Mouse (Mus musculus) spleen, adult 2 months (tissue): ENCODE measurements around the gene Atxn10. TPM values are rescaled to one million over a fixed set of nuclear protein-coding genes. Genes with fewer than 3 reads are reported as not detected.

ENCODE experiments used
- DNase-seq, 2 experiments: peaks; one replicate each; pipeline versions ENCODE4 v3.0.0 to v3.0.0-alpha.2; 2012 to 2021; ENCODE audit warnings: low spot score in 2 of 2, low read depth in 1 of 2
- H3K27ac ChIP-seq: fragments of 200-500 bp; 2 replicates; pipeline ENCODE4 v1.5.1; 2012; ENCODE audit warnings: low read length, inconsistent platforms; ENCODE audit not compliant: insufficient read depth
- H3K27me3 ChIP-seq: fragments of 200-500 bp; 2 replicates; pipeline ENCODE4 v1.6.1; 2012; ENCODE audit warnings: mild to moderate bottlenecking, moderate library complexity, low read length, inconsistent platforms; ENCODE audit not compliant: control insufficient read depth, insufficient read depth
- H3K36me3 ChIP-seq: fragments of 200-500 bp; 2 replicates; pipeline ENCODE4 v1.6.1; 2012; ENCODE audit warnings: mild to moderate bottlenecking, low read length, inconsistent platforms; ENCODE audit not compliant: control insufficient read depth, insufficient read depth
- H3K4me1 ChIP-seq: fragments of 200-500 bp; 2 replicates; pipeline ENCODE4 v1.6.1; 2011; ENCODE audit warnings: inconsistent platforms; ENCODE audit not compliant: control insufficient read depth, insufficient read depth, insufficient read length
- H3K4me3 ChIP-seq: fragments of 200-500 bp; 2 replicates; pipeline ENCODE4 v1.5.1; 2011; ENCODE audit warnings: mild to moderate bottlenecking, inconsistent platforms; ENCODE audit not compliant: insufficient read depth, insufficient read length; ENCODE audit errors: extremely low read depth
- CTCF ChIP-seq: fragments of 200-500 bp; IDR thresholded peaks from 2 replicates; pipeline ENCODE4 v1.5.1; 2011; ENCODE audit warnings: mild to moderate bottlenecking, inconsistent platforms; ENCODE audit not compliant: insufficient read depth, insufficient read length, insufficient replicate concordance; ENCODE audit errors: extremely low read depth
- POLR2A ChIP-seq: fragments of 200-500 bp; IDR thresholded peaks from 2 replicates; pipeline ENCODE4 v1.6.1; 2011; ENCODE audit warnings: low read depth, low read length, inconsistent platforms
- WGBS: fragments of 180-500 bp; shearing (Covaris S2); methylation state at CpG from one replicate; pipeline ENCODE4 v1.1.7; 2018; 5-methylcytosine and 5-hydroxymethylcytosine counted together
- polyA plus RNA-seq: library from polyadenylated mRNA; depleted of rRNA; stranded (reverse); fragments of >200 nt; gene quantifications from 2 replicates; pipeline ENCODE4 v1.2.3, GENCODE M21; 2012

Gene Atxn10
- polyA plus RNA-seq, 1 experiment, result 35.7 TPM

- 74% methylated on average over 3 of the region's 3 CpGs for WGBS
- Histone ChIP-seq H3K4me1 (peaks cover 7% of the 10 kb centered on the region; the same call in 1 of the 2 replicates), H3K27ac (no peak overlapping the region), H3K36me3 (no peaks in the 10 kb centered on the region), H3K27me3 (no peaks in the 10 kb centered on the region), H3K4me3 (no peak overlapping the region)
- DNase-seq, result no peak
- no peak for TF ChIP-seq POLR2A
- no peak for TF ChIP-seq CTCF
Observed at GRCm38 (mm10) chr15:85334234-85334633, 1.8 kb upstream of the Atxn10 start.

DNA sequence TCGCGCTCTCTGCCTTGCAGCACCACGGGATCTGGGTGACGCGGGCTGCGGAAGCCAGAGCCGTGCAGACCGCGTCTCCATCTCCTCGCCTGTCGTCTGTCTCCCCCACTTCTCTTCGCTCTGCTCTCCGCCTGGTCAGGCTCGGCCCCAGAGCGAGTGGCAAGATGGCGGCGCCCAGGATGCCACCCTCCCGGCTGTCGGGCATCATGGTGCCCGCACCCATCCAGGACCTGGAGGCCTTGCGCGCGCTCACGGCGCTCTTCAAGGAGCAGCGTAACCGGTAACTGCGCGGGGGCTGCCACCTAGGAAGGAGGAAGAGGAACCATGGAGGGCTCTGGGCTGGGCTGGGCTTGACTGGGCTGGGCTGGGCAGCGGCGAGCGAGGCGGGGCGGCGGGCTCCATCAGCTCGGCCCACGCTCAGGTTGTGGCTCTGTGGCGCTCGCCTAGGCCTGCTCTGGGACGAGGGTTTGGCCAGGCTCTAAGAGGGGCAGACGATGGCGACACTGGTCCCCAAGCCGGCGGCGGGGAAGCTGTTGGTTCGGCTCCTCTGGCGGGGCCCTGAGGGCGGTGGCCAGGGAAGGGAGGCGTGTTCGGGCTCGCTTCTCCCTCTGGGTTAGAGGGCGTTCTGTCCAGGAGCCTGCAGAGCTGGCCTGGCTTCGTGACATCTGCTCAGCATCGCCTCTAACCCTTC, 401 bp downstream of the Atxn10 start:
- peak; percentile 50 to 55 for DNase-seq
- H3K27me3 ChIP-seq, result no peaks in the 10 kb centered on the region
- WGBS, result under 1% methylated on average over 54 of the region's 54 CpGs
- TF ChIP-seq CTCF (no peak), POLR2A (peak; percentile 27; the same call in 1 of the 2 replicates)
- H3K27ac ChIP-seq, result peak overlapping the region; percentile 81
- H3K4me1 ChIP-seq, result peaks cover 7% of the 10 kb centered on the region; the same call in 1 of the 2 replicates
- peak overlapping the region; percentile 95 for H3K4me3 ChIP-seq
- H3K36me3 ChIP-seq, result no peaks in the 10 kb centered on the region

- peak overlapping the region; percentile 95; the same call in 1 of the 2 replicates for H3K4me3 ChIP-seq
- H3K27ac ChIP-seq, result no peak overlapping the region
- 34% methylated on average over 9 of the region's 9 CpGs for WGBS
- H3K36me3 ChIP-seq, result no peaks in the 10 kb centered on the region
- DNase-seq, result no peak
- H3K27me3 ChIP-seq, result no peaks in the 10 kb centered on the region
- peaks cover 7% of the 10 kb centered on the region; the same call in 1 of the 2 replicates for H3K4me1 ChIP-seq
- TF ChIP-seq CTCF, result no peak
- TF ChIP-seq POLR2A, result no peak
Observed at GRCm38 (mm10) chr15:85337219-85337618, 1.2 kb downstream of the Atxn10 start.

DNA sequence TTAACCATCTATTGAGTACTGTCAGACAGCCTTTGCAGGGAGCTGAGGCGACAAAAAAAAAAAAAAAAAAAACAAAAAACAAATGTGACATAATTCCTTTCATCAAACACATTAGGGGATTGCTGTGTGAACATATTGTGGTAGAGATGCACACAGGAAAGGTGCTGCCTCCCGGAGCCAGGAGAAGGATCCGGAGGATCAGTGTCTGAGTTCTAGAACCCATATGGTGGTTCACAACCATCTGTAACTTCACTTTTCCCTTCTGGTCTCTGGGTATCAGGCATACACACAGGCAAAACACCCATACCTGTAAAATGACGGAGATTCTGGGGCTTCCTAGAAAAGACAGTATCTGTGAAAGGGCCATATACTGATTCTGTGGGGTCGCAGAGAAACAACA, 1.9 kb downstream of the Atxn10 start:
- no peak overlapping the region for H3K4me3 ChIP-seq
- TF ChIP-seq CTCF (no peak), POLR2A (no peak)
- no peak overlapping the region for H3K27ac ChIP-seq
- no peak for DNase-seq
- peaks cover 7% of the 10 kb centered on the region; the same call in 1 of the 2 replicates for H3K4me1 ChIP-seq
- H3K27me3 ChIP-seq, result no peaks in the 10 kb centered on the region
- no peaks in the 10 kb centered on the region for H3K36me3 ChIP-seq
- WGBS, result 95% methylated on average over 5 of the region's 5 CpGs

DNA sequence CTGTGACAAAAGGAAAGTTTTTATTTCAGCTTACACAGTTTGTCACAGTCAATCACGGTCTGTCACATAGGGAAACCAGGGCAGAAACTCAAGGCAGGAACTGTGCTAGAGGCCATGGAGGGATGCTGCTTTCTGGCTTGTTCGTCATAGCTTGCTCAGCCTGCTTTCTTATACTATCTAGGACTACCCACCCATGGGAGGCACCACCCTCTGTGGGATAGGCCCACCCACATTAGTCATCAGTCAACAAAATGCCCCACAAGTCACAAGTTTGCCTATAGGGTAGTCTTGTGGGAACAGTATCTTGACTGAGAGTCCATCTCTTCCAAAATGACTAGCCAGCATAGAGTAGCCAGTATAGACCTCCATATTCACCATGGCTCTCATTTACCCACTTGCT, 6.2 kb downstream of the Atxn10 start:
- 89% methylated on average over 2 of the region's 2 CpGs for WGBS
- no peaks in the 10 kb centered on the region for H3K36me3 ChIP-seq
- H3K27me3 ChIP-seq, result no peaks in the 10 kb centered on the region
- peaks cover 7% of the 10 kb centered on the region for H3K4me1 ChIP-seq
- no peak overlapping the region for H3K27ac ChIP-seq
- H3K4me3 ChIP-seq, result no peak overlapping the region
- TF ChIP-seq CTCF (no peak), POLR2A (no peak)
- no peak for DNase-seq

DNA sequence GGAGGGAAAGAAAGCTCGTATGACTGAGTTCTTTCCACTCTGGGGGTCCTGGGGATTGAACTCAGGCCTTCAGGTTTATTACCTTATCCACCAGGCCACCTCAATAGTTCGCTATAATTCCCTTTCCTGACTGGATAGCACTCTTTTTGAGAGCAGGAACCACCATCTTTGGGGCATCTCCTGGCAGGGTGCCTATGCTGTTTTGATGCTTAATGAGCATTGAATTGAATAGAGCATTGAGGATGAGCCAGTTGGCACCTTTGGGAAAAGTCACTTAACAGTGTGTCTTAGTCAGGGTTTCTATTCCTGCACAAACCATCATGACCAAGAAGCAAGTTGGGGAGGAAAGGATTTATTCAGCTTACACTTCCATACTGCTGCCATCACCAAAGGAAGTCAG, 8.6 kb downstream of the Atxn10 start:
- Histone ChIP-seq H3K4me3 (no peak overlapping the region), H3K4me1 (peaks cover 4% of the 10 kb centered on the region), H3K27ac (no peak overlapping the region), H3K27me3 (no peaks in the 10 kb centered on the region), H3K36me3 (no peaks in the 10 kb centered on the region)
- WGBS, result 84% methylated on average over 2 of the region's 2 CpGs
- no peak for DNase-seq
- TF ChIP-seq POLR2A (no peak), CTCF (no peak)

GRCm38 (mm10) chr15:85347058-85347700, 11.1 kb downstream of the Atxn10 start:
- no peaks in the 10 kb centered on the region for H3K36me3 ChIP-seq
- H3K27ac ChIP-seq, result no peak overlapping the region
- no peak for TF ChIP-seq POLR2A
- no peak for TF ChIP-seq CTCF
- peaks cover 4% of the 10 kb centered on the region for H3K4me1 ChIP-seq
- WGBS, result 82% methylated on average over 6 of the region's 6 CpGs
- no peak for DNase-seq
- H3K27me3 ChIP-seq, result no peaks in the 10 kb centered on the region
- H3K4me3 ChIP-seq, result no peak overlapping the region
